Mouse (Mus musculus) CH12F3 (cell line): ENCODE results near the gene Sptbn2.
"Not testable (repeated sequence)": the region's sequence is repeated elsewhere in the genome, so short reads cannot be mapped to it uniquely, and the experiment has no call there.

Source experiments
- in situ Hi-C: fragments of 300-500 bp; cut with MboI; formaldehyde crosslinking; loops from 2 replicates; pipeline ENCODE4 v1.14.3; 2020; ENCODE audit warnings: low sequenced_read_pairs

Sptbn2 gene

DNA sequence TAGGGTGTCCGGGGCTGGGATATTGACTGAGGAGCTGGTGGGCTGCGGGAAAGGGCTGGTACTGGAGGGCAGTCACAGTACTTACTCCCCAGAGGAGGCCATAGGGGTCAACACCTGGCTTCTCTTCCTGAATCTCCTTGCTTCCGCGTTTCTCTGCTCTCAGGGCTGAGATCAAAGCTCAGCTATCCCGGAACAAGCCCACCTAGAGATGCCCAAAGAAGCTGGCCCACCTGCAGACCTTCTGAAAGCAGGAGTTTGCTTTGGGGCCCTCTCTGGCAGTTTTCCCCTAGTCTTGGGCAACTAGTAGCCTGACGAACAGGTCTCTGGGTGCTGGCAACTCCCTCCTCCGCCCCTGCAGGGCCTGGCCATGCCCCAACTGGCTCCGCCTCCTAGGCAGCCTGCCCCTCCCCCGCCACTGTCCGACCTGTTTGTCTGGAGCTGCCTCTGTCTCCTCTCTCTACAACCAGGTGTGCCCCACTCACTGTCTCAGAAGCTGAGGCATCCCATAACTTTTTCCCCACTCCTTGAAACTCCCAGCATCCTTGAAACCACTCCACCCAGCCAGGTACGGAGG, 9.8 kb downstream of the Sptbn2 start:
- in situ Hi-C loops: no loop called here

GRCm38 (mm10) chr19:4729186-4729585, 18.2 kb downstream of the Sptbn2 start:
- in situ Hi-C loops: no loop called here

DNA sequence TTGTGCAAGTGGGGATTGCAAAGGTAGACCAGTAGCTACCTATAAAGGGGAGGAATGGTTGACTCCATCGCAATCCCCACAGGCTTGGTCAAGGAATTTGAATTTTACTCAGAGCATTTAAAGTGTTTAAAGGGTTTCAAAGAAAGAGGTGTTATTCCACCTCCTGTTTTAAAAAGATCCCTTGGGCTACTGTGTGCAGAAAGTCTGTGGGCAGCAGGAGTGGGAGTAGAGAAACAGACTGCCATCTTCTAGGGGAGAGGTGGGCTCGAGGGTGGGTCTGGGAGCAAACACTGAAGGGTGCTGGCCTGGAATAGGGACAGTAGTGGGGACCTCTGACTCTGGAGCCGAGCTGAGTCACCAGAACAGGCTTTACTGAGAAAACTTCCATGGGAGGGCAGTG, 22.1 kb downstream of the Sptbn2 start:
- in situ Hi-C loops: no loop called here

DNA sequence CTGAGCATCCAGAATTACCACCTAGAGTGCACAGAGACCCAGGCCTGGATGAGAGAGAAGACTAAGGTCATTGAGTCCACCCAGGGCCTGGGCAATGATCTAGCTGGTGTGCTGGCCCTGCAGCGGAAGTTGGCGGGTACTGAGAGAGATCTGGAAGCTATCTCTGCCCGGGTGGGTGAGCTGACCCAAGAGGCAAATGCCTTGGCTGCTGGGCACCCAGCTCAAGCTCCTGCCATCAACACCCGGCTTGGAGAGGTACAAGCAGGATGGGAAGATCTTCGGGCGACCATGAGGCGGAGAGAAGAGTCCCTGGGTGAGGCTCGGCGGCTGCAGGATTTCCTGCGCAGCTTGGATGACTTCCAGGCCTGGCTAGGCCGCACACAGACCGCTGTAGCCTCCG, 26.9 kb downstream of the Sptbn2 start:
- in situ Hi-C loops: no loop called here

DNA sequence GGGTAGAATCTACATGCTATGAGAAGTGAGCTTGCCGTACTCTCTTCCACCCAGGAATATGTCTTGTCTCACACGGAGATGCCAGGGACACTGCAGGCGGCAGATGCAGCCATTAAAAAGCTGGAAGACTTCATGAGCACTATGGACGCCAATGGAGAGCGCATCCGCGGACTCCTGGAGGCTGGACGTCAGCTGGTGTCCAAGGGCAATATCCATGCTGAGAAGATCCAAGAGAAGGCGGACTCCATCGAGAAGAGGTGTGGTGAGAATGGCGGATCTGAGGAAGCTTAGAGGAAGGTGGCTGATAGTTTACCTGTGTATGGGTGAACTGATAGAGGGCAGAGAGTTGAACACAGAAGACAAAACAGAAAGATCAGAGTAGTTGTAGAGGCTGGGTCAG, 28.1 kb downstream of the Sptbn2 start:
- in situ Hi-C loops: no loop called here

DNA sequence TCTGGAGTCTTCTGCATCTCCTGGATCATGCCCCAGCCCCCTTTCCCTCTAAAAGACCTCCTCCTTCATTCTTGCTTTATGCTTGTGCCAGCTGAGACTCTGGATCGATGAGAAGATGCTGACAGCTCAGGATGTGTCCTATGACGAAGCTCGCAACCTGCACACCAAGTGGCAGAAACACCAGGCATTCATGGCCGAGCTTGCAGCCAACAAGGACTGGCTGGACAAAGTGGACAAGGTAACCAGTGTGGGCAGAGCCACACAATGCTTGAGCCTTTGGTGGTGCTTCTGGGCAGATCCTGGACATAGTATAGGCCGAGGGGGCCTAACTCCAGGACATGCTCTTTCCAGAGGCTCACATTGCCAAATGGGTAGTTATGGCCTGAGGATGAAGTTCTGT, 28.8 kb downstream of the Sptbn2 start:
- in situ Hi-C loops: loop anchor here (10.0 kb wide), 2 partner anchors 105 to 245 kb away; partner anchors contain the start of gene 2010003K11Rik

DNA sequence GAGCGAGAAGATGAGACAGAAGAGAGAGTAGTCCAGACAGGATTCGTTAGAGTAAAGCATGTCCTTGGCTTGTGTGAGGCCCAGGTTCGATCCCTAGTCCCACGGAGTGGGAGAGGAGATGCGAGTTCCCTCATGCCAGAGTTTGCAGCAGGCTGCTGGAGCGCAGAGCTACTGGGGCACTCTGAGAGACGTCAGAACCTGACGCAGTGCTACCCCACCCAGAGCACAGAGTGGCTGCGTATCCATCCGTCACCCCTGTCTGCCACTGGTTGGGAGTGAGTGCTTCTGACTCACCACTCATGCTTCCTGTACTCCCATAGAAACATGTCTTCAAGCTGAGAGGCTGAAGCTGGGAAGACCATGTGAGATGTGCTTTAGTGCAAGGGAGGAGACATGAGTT, 30.5 kb downstream of the Sptbn2 start:
- in situ Hi-C loops: loop anchor here (10.0 kb wide), 2 partner anchors 107 to 247 kb away; partner anchors contain the start of gene 2010003K11Rik

DNA sequence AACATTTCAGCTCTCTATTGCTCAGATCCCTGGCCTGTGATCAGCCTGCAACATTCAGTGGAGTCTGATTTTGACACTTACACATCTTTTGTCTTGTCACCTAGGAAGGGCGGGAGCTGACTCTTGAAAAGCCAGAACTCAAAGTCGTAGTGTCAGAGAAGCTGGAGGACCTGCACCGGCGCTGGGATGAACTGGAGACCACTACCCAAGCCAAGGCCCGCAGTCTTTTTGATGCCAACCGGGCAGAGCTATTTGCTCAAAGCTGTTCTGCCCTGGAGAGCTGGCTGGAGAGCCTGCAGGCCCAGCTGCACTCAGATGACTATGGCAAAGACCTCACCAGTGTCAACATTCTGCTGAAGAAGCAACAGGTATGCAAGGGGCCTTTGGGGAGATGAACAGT, 31.3 kb downstream of the Sptbn2 start:
- in situ Hi-C loops: loop anchor here (10.0 kb wide), 2 partner anchors 107 to 247 kb away; partner anchors contain the start of gene 2010003K11Rik

DNA sequence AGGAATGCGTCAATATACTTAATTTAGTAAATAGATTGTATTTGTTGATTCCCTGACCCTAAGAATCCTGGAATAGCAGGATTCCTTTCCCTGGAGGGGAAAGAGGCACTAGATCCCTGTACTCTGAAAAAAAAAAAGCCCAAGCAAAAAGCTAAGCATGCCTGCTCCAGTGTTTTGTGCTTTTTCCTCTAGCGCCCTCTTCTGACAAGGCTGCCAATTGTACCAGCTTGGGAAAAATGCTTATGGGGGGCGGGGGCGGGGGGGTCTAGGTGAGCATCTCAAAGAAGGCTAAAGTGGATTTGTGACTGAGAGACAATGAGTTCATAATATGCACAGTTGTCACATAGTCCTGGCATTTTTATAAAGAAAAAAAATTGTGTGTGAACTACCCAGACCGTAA, 32.6 kb downstream of the Sptbn2 start:
- in situ Hi-C loops: loop anchor here (10.0 kb wide), 2 partner anchors 109 to 249 kb away; partner anchors contain the start of gene 2010003K11Rik

- in situ Hi-C loops: loop anchor here (10.0 kb wide), 2 partner anchors 109 to 249 kb away; partner anchors contain the start of gene 2010003K11Rik
Measured at GRCm38 (mm10) chr19:4744026-4744425, 33.1 kb downstream of the Sptbn2 start.

DNA sequence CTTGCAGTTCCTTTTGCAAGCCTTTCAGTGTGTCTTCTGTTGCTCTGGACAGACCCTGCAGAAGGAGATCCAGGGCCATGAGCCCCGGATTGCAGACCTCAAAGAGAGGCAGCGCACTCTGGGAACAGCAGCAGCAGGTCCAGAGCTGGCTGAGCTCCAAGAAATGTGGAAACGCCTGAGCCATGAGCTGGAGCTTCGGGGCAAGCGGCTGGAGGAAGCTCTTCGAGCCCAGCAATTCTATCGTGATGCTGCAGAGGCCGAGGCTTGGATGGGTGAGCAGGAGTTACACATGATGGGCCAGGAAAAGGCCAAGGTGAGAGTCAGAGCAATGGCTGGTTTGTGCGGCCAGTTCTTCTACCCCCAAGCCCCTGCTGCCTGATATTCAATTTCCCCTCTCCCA, 34.1 kb downstream of the Sptbn2 start:
- in situ Hi-C loops: loop anchor here (10.0 kb wide), 2 partner anchors 110 to 250 kb away; partner anchors contain the start of gene 2010003K11Rik

DNA sequence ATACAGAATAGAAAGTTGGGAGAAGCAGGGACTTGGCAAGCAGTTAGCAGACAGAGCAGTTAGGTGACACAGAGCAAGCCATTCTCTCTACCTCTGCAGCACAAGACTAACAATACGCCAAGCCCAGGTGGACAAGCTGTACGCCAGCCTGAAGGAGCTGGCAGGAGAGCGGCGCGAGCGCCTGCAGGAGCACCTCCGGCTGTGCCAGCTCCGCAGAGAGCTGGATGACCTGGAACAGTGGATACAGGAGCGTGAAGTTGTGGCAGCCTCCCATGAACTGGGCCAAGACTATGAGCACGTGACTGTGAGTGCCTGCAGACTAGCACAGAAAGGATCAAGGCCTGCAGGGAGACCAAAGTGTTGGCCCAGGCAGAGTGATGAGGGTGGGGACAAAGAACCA, 34.7 kb downstream of the Sptbn2 start:
- in situ Hi-C loops: loop anchor here (10.0 kb wide), 2 partner anchors 111 to 251 kb away; partner anchors contain the start of gene 2010003K11Rik

DNA sequence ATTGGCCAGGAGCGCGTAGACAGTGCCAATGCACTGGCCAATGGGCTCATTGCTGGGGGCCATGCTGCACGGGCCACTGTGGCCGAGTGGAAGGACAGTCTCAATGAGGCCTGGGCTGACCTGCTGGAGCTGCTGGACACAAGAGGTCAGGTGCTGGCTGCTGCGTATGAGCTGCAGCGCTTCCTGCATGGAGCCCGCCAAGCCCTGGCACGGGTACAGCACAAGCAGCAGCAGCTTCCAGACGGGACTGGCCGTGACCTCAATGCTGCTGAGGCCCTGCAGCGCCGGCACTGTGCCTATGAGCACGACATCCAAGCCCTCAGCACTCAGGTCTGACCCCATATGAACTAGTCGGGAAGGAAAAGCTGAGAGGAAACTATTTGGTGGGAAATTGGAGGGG, 35.6 kb downstream of the Sptbn2 start:
- in situ Hi-C loops: loop anchor here (10.0 kb wide), 2 partner anchors 112 to 252 kb away; partner anchors contain the start of gene 2010003K11Rik

- in situ Hi-C loops: loop anchor here (10.0 kb wide), 2 partner anchors 113 to 253 kb away; partner anchors contain the start of gene 2010003K11Rik
Measured at GRCm38 (mm10) chr19:4747631-4748312, 36.8 kb downstream of the Sptbn2 start.

DNA sequence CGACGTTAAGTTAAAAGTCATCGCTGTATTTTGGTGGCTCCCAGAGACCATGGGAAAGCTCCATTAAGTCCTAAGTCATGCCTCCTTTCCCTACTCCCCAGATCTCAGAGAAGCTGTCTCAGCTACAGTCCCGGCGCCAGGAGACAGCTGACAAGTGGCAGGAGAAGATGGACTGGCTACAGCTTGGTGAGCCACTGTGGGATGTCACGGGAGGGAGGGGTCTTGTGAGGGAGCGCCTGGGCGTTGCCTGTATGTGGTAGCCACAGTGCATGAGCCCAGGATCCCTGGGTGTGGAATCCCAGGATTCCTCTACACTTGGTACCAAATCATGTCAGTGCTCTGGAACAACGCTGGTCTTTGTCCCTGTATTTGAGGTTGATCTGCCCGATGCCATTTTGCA, 37.5 kb downstream of the Sptbn2 start:
- in situ Hi-C loops: loop anchor here (10.0 kb wide), 2 partner anchors 114 to 254 kb away; partner anchors contain the start of gene 2010003K11Rik

GRCm38 (mm10) chr19:4749975-4750374, 39.0 kb downstream of the Sptbn2 start:
- in situ Hi-C loops: loop anchor here (10.0 kb wide), 2 partner anchors 115 to 255 kb away; partner anchors contain the start of gene 2010003K11Rik

GRCm38 (mm10) chr19:4755565-4756192, 44.7 kb downstream of the Sptbn2 start:
- in situ Hi-C loops: no loop called here

- in situ Hi-C loops: no loop called here
Measured at GRCm38 (mm10) chr19:4756193-4756911, 45.4 kb downstream of the Sptbn2 start, which contains the start of gene Rbm4b. Gene Rbm4b, plus strand, starts transcription at chr19:4756497.

DNA sequence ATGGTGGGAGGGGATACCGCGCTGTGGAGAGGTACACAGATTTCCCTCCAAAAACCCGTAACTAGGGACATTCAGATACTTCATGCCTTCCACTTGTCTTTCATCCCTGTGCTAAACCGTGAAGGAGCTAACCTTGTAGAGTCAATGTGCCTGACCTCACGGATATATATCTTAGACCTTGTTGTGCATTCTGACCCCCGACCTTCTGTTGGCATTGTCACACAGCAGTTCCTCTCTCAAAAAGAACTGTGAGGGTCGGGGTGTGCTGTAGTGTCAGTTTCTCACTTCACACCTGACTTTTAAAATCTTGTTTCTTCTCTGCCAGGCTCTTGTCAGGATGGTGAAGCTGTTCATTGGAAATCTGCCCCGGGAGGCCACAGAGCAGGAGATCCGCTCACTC, 46.0 kb downstream of the Sptbn2 start:
- in situ Hi-C loops: no loop called here

- in situ Hi-C loops: not testable (repeated sequence)
Measured at GRCm38 (mm10) chr19:4760544-4760943, 49.6 kb downstream of the Sptbn2 start.

DNA sequence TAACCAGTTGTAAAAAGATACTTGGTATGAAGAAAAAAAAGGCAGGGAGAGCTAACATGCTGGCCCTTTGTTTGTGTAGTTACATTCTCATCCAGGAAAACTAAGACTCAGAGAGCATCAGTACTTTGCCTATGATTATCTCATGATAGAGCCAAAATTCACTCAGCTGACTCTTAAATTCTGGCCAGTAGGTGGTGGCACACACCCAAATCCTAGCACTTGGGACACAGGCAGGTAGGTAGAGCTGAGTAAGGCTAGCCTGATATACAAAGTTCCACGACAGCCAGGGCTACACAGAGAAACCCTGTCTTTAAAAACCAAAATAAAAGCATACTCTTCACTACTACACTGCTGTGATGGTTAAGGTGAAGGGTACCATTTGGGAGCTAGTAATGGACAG, 51.9 kb downstream of the Sptbn2 start:
- in situ Hi-C loops: no loop called here
